Mouse (Mus musculus): ENCODE results near the gene Mllt1. TPM values are rescaled to one million over a fixed set of nuclear protein-coding genes. Genes with fewer than 3 reads are reported as not detected.

Mllt1 gene
- polyA plus RNA-seq, 1 experiment from 2014 or later = 13.0 TPM

GRCm38 (mm10) chr17:56883612-56884011, 51.6 kb downstream of the Mllt1 start:
- no peaks in the 10 kb centered on the region for H3K36me3 ChIP-seq (ENCODE audit: inconsistent target)
- 41% methylated on average over 17 of the region's 17 CpGs for WGBS (ENCODE audit: missing documents)

GRCm38 (mm10) chr17:56877426-56877825, 57.8 kb downstream of the Mllt1 start:
- Histone ChIP-seq H3K27ac (no peak overlapping the region), H3K79me2 (ENCODE audit: inconsistent target) (no peaks in the 10 kb centered on the region), H3K36me3 (ENCODE audit: inconsistent target) (no peaks in the 10 kb centered on the region), H3K4me3 (ENCODE audit: inconsistent target) (no peak overlapping the region)
- 94% methylated on average over 19 of the region's 19 CpGs for WGBS (ENCODE audit: missing documents)

More at GRCm38 (mm10) chr17:56883612-56884011, 51.6 kb downstream of the Mllt1 start:
- Histone ChIP-seq H3K79me2 (ENCODE audit: inconsistent target) (no peaks in the 10 kb centered on the region), H3K27ac (no peak overlapping the region), H3K4me3 (ENCODE audit: inconsistent target) (peak overlapping the region; percentile 3; the same call in 1 of the 2 replicates)

GRCm38 (mm10) chr17:56876981-56877380, 58.2 kb downstream of the Mllt1 start:
- H3K79me2 ChIP-seq (ENCODE audit: inconsistent target) = no peaks in the 10 kb centered on the region
- H3K4me3 ChIP-seq (ENCODE audit: inconsistent target) = no peak overlapping the region
- H3K27ac ChIP-seq = no peak overlapping the region
- WGBS (ENCODE audit: missing documents) = 67% methylated on average over 8 of the region's 8 CpGs
- no peaks in the 10 kb centered on the region for H3K36me3 ChIP-seq (ENCODE audit: inconsistent target)

GRCm38 (mm10) chr17:56876465-56876864, 58.8 kb downstream of the Mllt1 start:
- 98% methylated on average over 3 of the region's 3 CpGs for WGBS (ENCODE audit: missing documents)
- no peak overlapping the region for H3K27ac ChIP-seq
- no peaks in the 10 kb centered on the region for H3K79me2 ChIP-seq (ENCODE audit: inconsistent target)
- no peaks in the 10 kb centered on the region for H3K36me3 ChIP-seq (ENCODE audit: inconsistent target)
- no peak overlapping the region for H3K4me3 ChIP-seq (ENCODE audit: inconsistent target)

GRCm38 (mm10) chr17:56874936-56875651, 60.1 kb downstream of the Mllt1 start, which contains the start of gene 1700061G19Rik:
1700061G19Rik (plus strand) TSS chr17:56875477.
- WGBS (ENCODE audit: missing documents) = 86% methylated on average over 12 of the region's 12 CpGs
- Histone ChIP-seq H3K79me2 (ENCODE audit: inconsistent target) (no peaks in the 10 kb centered on the region), H3K36me3 (ENCODE audit: inconsistent target) (no peaks in the 10 kb centered on the region), H3K27ac (no peak within 1 kb of the TSS), H3K4me3 (ENCODE audit: inconsistent target) (no peak within 1 kb of the TSS)

GRCm38 (mm10) chr17:56874237-56874636, 61.0 kb downstream of the Mllt1 start, which contains the start of gene Acsbg2:
Acsbg2 (minus strand) TSS chr17:56874447.
- Histone ChIP-seq H3K79me2 (ENCODE audit: inconsistent target) (no peaks in the 10 kb centered on the region), H3K36me3 (ENCODE audit: inconsistent target) (no peaks in the 10 kb centered on the region), H3K27ac (no peak within 1 kb of the TSS), H3K4me3 (ENCODE audit: inconsistent target) (no peak within 1 kb of the TSS)
- WGBS (ENCODE audit: missing documents) = 88% methylated on average over 1 of the region's 2 CpGs

- Histone ChIP-seq H3K27ac (no peak overlapping the region), H3K36me3 (ENCODE audit: inconsistent target) (no peaks in the 10 kb centered on the region), H3K4me3 (ENCODE audit: inconsistent target) (no peak overlapping the region), H3K79me2 (ENCODE audit: inconsistent target) (no peaks in the 10 kb centered on the region)
- 77% methylated on average over 7 of the region's 7 CpGs for WGBS (ENCODE audit: missing documents)
Measured at GRCm38 (mm10) chr17:56872512-56872911, 62.7 kb downstream of the Mllt1 start.

GRCm38 (mm10) chr17:56871767-56872166, 63.4 kb downstream of the Mllt1 start:
- Histone ChIP-seq H3K4me3 (ENCODE audit: inconsistent target) (no peak overlapping the region), H3K36me3 (ENCODE audit: inconsistent target) (no peaks in the 10 kb centered on the region), H3K27ac (no peak overlapping the region), H3K79me2 (ENCODE audit: inconsistent target) (no peaks in the 10 kb centered on the region)
- 88% methylated on average over 8 of the region's 8 CpGs for WGBS (ENCODE audit: missing documents)

GRCm38 (mm10) chr17:56870287-56870953, 64.8 kb downstream of the Mllt1 start:
- Histone ChIP-seq H3K4me3 (ENCODE audit: inconsistent target) (no peak overlapping the region), H3K27ac (no peak overlapping the region), H3K36me3 (ENCODE audit: inconsistent target) (no peaks in the 10 kb centered on the region), H3K79me2 (ENCODE audit: inconsistent target) (no peaks in the 10 kb centered on the region)
- 86% methylated on average over 15 of the region's 15 CpGs for WGBS (ENCODE audit: missing documents)

- Histone ChIP-seq H3K36me3 (ENCODE audit: inconsistent target) (no peaks in the 10 kb centered on the region), H3K4me3 (ENCODE audit: inconsistent target) (no peak overlapping the region), H3K27ac (no peak overlapping the region), H3K79me2 (ENCODE audit: inconsistent target) (no peaks in the 10 kb centered on the region)
- WGBS (ENCODE audit: missing documents) = 95% methylated on average over 9 of the region's 9 CpGs
Measured at GRCm38 (mm10) chr17:56869481-56869977, 65.7 kb downstream of the Mllt1 start.

- no peaks in the 10 kb centered on the region for H3K36me3 ChIP-seq (ENCODE audit: inconsistent target)
- no peak overlapping the region for H3K27ac ChIP-seq
- no peaks in the 10 kb centered on the region for H3K79me2 ChIP-seq (ENCODE audit: inconsistent target)
- 93% methylated on average over 7 of the region's 7 CpGs for WGBS (ENCODE audit: missing documents)
- no peak overlapping the region for H3K4me3 ChIP-seq (ENCODE audit: inconsistent target)
Measured at GRCm38 (mm10) chr17:56866071-56866470, 69.1 kb downstream of the Mllt1 start.

GRCm38 (mm10) chr17:56861197-56861596, 74.0 kb downstream of the Mllt1 start:
- 3% methylated on average over 3 of the region's 3 CpGs for WGBS (ENCODE audit: missing documents)
- Histone ChIP-seq H3K36me3 (ENCODE audit: inconsistent target) (no peaks in the 10 kb centered on the region), H3K27ac (no peak overlapping the region), H3K79me2 (ENCODE audit: inconsistent target) (no peaks in the 10 kb centered on the region), H3K4me3 (ENCODE audit: inconsistent target) (no peak overlapping the region)

- Histone ChIP-seq H3K79me2 (ENCODE audit: inconsistent target) (no peaks in the 10 kb centered on the region), H3K4me3 (ENCODE audit: inconsistent target) (no peak overlapping the region), H3K36me3 (ENCODE audit: inconsistent target) (no peaks in the 10 kb centered on the region), H3K27ac (no peak overlapping the region)
- WGBS (ENCODE audit: missing documents) = 0% methylated on average over 7 of the region's 7 CpGs
Measured at GRCm38 (mm10) chr17:56858922-56859321, 76.3 kb downstream of the Mllt1 start.

GRCm38 (mm10) chr17:56858216-56858615, 77.0 kb downstream of the Mllt1 start:
- 46% methylated on average over 4 of the region's 4 CpGs for WGBS (ENCODE audit: missing documents)
- Histone ChIP-seq H3K79me2 (ENCODE audit: inconsistent target) (no peaks in the 10 kb centered on the region), H3K36me3 (ENCODE audit: inconsistent target) (no peaks in the 10 kb centered on the region), H3K4me3 (ENCODE audit: inconsistent target) (no peak overlapping the region), H3K27ac (no peak overlapping the region)

GRCm38 (mm10) chr17:56855421-56855820, 79.8 kb downstream of the Mllt1 start:
- no peaks in the 10 kb centered on the region for H3K79me2 ChIP-seq (ENCODE audit: inconsistent target)
- no peak overlapping the region for H3K4me3 ChIP-seq (ENCODE audit: inconsistent target)
- WGBS (ENCODE audit: missing documents) = 24% methylated on average over 3 of the region's 3 CpGs
- H3K36me3 ChIP-seq (ENCODE audit: inconsistent target) = no peaks in the 10 kb centered on the region
- H3K27ac ChIP-seq = no peak overlapping the region
